Mouse (Mus musculus): ENCODE measurements around the gene Vmn1r119. TPM values are rescaled to one million over a fixed set of nuclear protein-coding genes. Genes with fewer than 3 reads are reported as not detected.

Vmn1r119 gene
- not detected for total RNA-seq (2023)

GRCm38 (mm10) chr7:21012355-21012754 is at the start of gene Vmn1r119:
Vmn1r119 (minus strand) TSS chr7:21012455.

GRCm38 (mm10) chr7:21053684-21054083 is 41.4 kb upstream of the Vmn1r119 start, which contains the start of gene Vmn1r120:
Vmn1r120 (minus strand) TSS chr7:21053784.

Other genes starting within 250 kb of the Vmn1r119 start
- gene Vmn1r112, start 241.3 kb downstream of the Vmn1r119 start, total RNA-seq (2023) = not detected
- gene Vmn1r113, start 225.2 kb downstream of the Vmn1r119 start, total RNA-seq (2023) = not detected
- gene Vmn1r114, start 200.3 kb downstream of the Vmn1r119 start, total RNA-seq (2023) = not detected
- gene Vmn1r115, start 167.5 kb downstream of the Vmn1r119 start, total RNA-seq (2023) = not detected
- not detected for gene Vmn1r116, start 140.2 kb downstream of the Vmn1r119 start, total RNA-seq (2023)
- gene Vmn1r117, start 128.3 kb downstream of the Vmn1r119 start, total RNA-seq (2023) = not detected
- not detected for gene Vmn1r118, start 100.1 kb downstream of the Vmn1r119 start, total RNA-seq (2023)
- not detected for gene Vmn1r120, start 41.3 kb upstream of the Vmn1r119 start, total RNA-seq (2023)
- gene Vmn1r121, start 86.1 kb upstream of the Vmn1r119 start, total RNA-seq (2023) = not detected
- not detected for gene Vmn1r122, start 121.7 kb upstream of the Vmn1r119 start, total RNA-seq (2023)
- gene Vmn1r123, start 149.7 kb upstream of the Vmn1r119 start, total RNA-seq (2023) = not detected
- gene Gm5157, start 178.0 kb upstream of the Vmn1r119 start, total RNA-seq (2023) = not detected
- not detected for gene Vmn1r124, start 248.2 kb upstream of the Vmn1r119 start, total RNA-seq (2023)